In genomic region chr11:28812564-28812963, GRCm38 (mm10) we compare ENCODE assay signal across 12 mouse cellular contexts. TPM values are rescaled to one million over a fixed set of nuclear protein-coding genes. Genes with fewer than 3 reads are reported as not detected.
DNase-seq lines count a peak whose midpoint lies in the region; ATAC-seq lines count a peak whose summit lies in the region.
"Had no signal": no experiment of that assay in that cellular context is flagged by ENCODE, and none has a peak within 500 bp of the region (broad histone marks: within the 10 kb centered on the region; RNA-seq: fewer than 3 reads in every experiment).

No protein-coding gene starts in this region.

- no peak overlapping the region for H3K4me2 ChIP-seq in embryonic facial prominence, embryonic 15.5 days (replicated peaks)
- H3K4me2 ChIP-seq in lung, embryonic 16.5 days (ENCODE audit: low read depth, low read length), result no peak overlapping the region
- no peak overlapping the region for H3K4me2 ChIP-seq in midbrain, embryonic 13.5 days (replicated peaks)
- H3K4me2 ChIP-seq: lung, embryonic 15.5 days had no signal

- H3K27ac ChIP-seq in embryonic facial prominence, embryonic 15.5 days (replicated peaks), result no peak overlapping the region
- no peak overlapping the region for H3K27ac ChIP-seq in lung, embryonic 16.5 days (ENCODE audit: low read length)
- no peak overlapping the region for H3K27ac ChIP-seq in midbrain, embryonic 13.5 days
- H3K27ac ChIP-seq: hindbrain, embryonic 10.5 days; lung, embryonic 15.5 days had no signal

- H3K4me1 ChIP-seq in embryonic facial prominence, embryonic 15.5 days, result peaks cover 6% of the 10 kb centered on the region
- peaks cover under 1% of the 10 kb centered on the region; the same call in 1 of the 2 replicates for H3K4me1 ChIP-seq in lung, embryonic 16.5 days (replicated peaks; ENCODE audit: control insufficient read depth, insufficient read depth, low read length)
- H3K4me1 ChIP-seq in midbrain, embryonic 13.5 days (replicated peaks), result no peaks in the 10 kb centered on the region
- H3K4me1 ChIP-seq: hindbrain, embryonic 10.5 days; lung, embryonic 15.5 days had no signal

- H3K9ac ChIP-seq in embryonic facial prominence, embryonic 15.5 days, result no peak overlapping the region
- H3K9ac ChIP-seq in lung, embryonic 16.5 days (ENCODE audit: low read length), result no peak overlapping the region
- no peak overlapping the region for H3K9ac ChIP-seq in midbrain, embryonic 13.5 days (replicated peaks)
- H3K9ac ChIP-seq: lung, embryonic 15.5 days had no signal

- DNase-seq in ovary, postnatal 14 days (ENCODE audit: low spot score), result peak; percentile 9
- no peak for DNase-seq in ovary, postnatal 10 days (ENCODE audit: low spot score)
- DNase-seq in embryo, embryonic 10 days (ENCODE audit: low spot score), result no peak
- DNase-seq in right cerebral cortex, postnatal 36 days (ENCODE audit: low spot score in 2 of 2), result no peak
- DNase-seq: adrenal gland, postnatal 25 days; thymus, postnatal 4 days had no signal

- no peaks in the 10 kb centered on the region for H3K27me3 ChIP-seq in embryonic facial prominence, embryonic 15.5 days
- no peaks in the 10 kb centered on the region for H3K27me3 ChIP-seq in lung, embryonic 16.5 days (ENCODE audit: control insufficient read depth, insufficient read depth, low read depth, low read length)
- no peaks in the 10 kb centered on the region for H3K27me3 ChIP-seq in midbrain, embryonic 13.5 days
- H3K27me3 ChIP-seq: lung, embryonic 15.5 days had no signal

- 41% methylated on average over 2 of the region's 2 CpGs for WGBS in embryonic facial prominence, embryonic 15.5 days
- 43% methylated on average over 2 of the region's 2 CpGs for WGBS in lung, embryonic 16.5 days
- WGBS in midbrain, embryonic 13.5 days, result 80% methylated on average over 2 of the region's 2 CpGs

- H3K9me3 ChIP-seq in embryonic facial prominence, embryonic 15.5 days (replicated peaks), result no peaks in the 10 kb centered on the region
- no peaks in the 10 kb centered on the region for H3K9me3 ChIP-seq in lung, embryonic 16.5 days (ENCODE audit: control insufficient read depth, low read length)
- H3K9me3 ChIP-seq in midbrain, embryonic 13.5 days, result no peaks in the 10 kb centered on the region
- H3K9me3 ChIP-seq: hindbrain, embryonic 10.5 days; lung, embryonic 15.5 days had no signal

- no peak overlapping the region for H3K4me3 ChIP-seq in embryonic facial prominence, embryonic 15.5 days (replicated peaks)
- no peak overlapping the region for H3K4me3 ChIP-seq in lung, embryonic 16.5 days (ENCODE audit: low read length)
- no peak overlapping the region for H3K4me3 ChIP-seq in midbrain, embryonic 13.5 days (replicated peaks)
- H3K4me3 ChIP-seq: hindbrain, embryonic 10.5 days; lung, embryonic 15.5 days had no signal

- peak; percentile 54; the same call in 1 of the 2 replicates for ATAC-seq in embryonic facial prominence, embryonic 15.5 days (ENCODE audit: insufficient number of reproducible peaks, low FRiP score, low TSS enrichment, low read depth)
- ATAC-seq in lung, embryonic 16.5 days (ENCODE audit: low read depth), result peak; percentile 63
- no peak for ATAC-seq in midbrain, embryonic 13.5 days
- ATAC-seq: forebrain, embryonic 14.5 days had no signal

- no peaks in the 10 kb centered on the region for H3K36me3 ChIP-seq in embryonic facial prominence, embryonic 15.5 days
- H3K36me3 ChIP-seq in lung, embryonic 16.5 days (ENCODE audit: control insufficient read depth, insufficient read depth, low read length), result no peaks in the 10 kb centered on the region
- no peaks in the 10 kb centered on the region for H3K36me3 ChIP-seq in midbrain, embryonic 13.5 days
- H3K36me3 ChIP-seq: hindbrain, embryonic 10.5 days; lung, embryonic 15.5 days had no signal

RNA-seq across cellular contexts. Expression of gene Efemp1, which starts 40.4 kb away (rescaled TPM):
- 48.7 and 56.2 TPM in 2 replicates for polyA plus RNA-seq in embryonic facial prominence, embryonic 15.5 days (2015; fragmentation: Nextera tagmentation; extraction: Ambion mirVana)
- 22.2 and 25.1 TPM in 2 replicates for polyA plus RNA-seq in lung, embryonic 16.5 days (2015; fragmentation: Nextera tagmentation; extraction: Ambion mirVana)
- polyA plus RNA-seq in midbrain, embryonic 13.5 days (2015; fragmentation: Nextera tagmentation; extraction: Ambion mirVana), result 2.8 and 2.9 TPM in 2 replicates
